Mouse (Mus musculus) stomach, embryonic 15.5 days (tissue): ENCODE measurements around the gene Gm10300. TPM values are rescaled to one million over a fixed set of nuclear protein-coding genes. Genes with fewer than 3 reads are reported as not detected.

Experiments
- polyA plus RNA-seq: library from polyadenylated mRNA; unstranded; fragments of >200 nt; fragmentation: Nextera tagmentation; extraction: Ambion mirVana; gene quantifications from 2 replicates; pipeline ENCODE4 v1.2.1, GENCODE M21; 2015

Gene Gm10300
- polyA plus RNA-seq, 1 experiment from 2014 or later: 0.13 TPM

Other genes starting within 250 kb of the Gm10300 start
- gene Ptpru, start 236.4 kb upstream of the Gm10300 start, polyA plus RNA-seq: 10.5 and 12.6 TPM in 2 replicates
- gene Mecr, start 231.2 kb upstream of the Gm10300 start, polyA plus RNA-seq: 57.5 and 66.0 TPM in 2 replicates
- gene Srsf4, start 201.1 kb upstream of the Gm10300 start, polyA plus RNA-seq: 95.1 and 97.8 TPM in 2 replicates
- 0.99 and 1.2 TPM in 2 replicates for gene Tmem200b, start 152.9 kb upstream of the Gm10300 start, polyA plus RNA-seq
- 54.9 and 57.8 TPM in 2 replicates for gene Epb41, start 624 bp downstream of the Gm10300 start, polyA plus RNA-seq
- 0.27 and 0.30 TPM in 2 replicates for gene Oprd1, start 69.8 kb downstream of the Gm10300 start, polyA plus RNA-seq
- 73.3 and 79.5 TPM in 2 replicates for gene Ythdf2, start 137.6 kb downstream of the Gm10300 start, polyA plus RNA-seq
- gene Gmeb1, start 186.9 kb downstream of the Gm10300 start, polyA plus RNA-seq: 30.1 and 30.3 TPM in 2 replicates
- gene Taf12, start 199.7 kb downstream of the Gm10300 start, polyA plus RNA-seq: 38.4 and 43.0 TPM in 2 replicates
- gene Rab42, start 228.7 kb downstream of the Gm10300 start, polyA plus RNA-seq: 1.8 and 2.4 TPM in 2 replicates